ENCODE assay signal across 8 mouse cellular contexts in the genomic region with DNA sequence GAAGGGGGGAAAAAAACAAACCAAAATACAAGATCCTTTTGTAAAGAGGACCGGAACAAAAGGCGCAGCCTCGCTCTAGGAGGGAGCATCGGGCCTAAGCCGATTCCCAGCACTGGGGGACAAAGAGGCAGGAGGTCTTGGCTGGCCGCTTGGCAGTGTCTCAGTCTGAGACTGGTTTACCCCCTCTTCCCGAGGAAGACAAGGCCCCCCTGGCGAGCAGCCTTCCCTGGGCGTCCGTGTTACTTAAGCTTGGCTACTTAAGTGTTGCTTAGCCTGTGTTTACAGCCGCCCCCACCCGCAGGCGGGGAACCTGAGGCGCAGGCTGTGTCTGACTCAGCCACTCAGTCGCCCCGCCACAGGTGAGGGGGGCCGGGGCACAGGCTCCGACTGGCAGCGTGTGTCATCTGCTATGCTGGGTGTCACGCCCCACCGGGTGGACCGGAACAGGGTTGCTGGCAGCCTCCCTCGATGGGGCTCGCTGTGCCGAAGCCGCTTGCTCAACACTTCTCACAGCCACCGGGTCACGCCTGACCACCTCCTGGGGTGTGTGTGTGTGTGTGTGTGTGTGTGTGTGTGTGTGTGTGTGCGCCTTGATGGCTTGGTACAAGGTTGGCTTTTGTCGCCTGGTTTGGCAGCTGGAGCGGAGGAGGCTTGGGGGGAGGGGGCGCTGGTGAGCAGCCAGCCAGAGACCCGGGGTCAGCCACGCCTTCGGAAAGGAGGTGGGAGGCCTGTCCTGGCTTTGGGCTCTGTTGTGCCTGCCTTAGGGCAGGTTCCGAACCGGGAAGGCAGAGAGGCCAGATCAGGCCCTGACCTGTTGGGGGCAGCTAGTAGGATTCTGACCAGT. TPM values are rescaled to one million over a fixed set of nuclear protein-coding genes. Genes with fewer than 3 reads are reported as not detected.
DNase-seq lines count a peak whose midpoint lies in the region; ATAC-seq and TF ChIP-seq lines count a peak whose summit lies in the region.

No protein-coding gene starts in this region.

- ATAC-seq in liver, embryonic 16.5 days (ENCODE audit: low read depth): peak; percentile 10
- ATAC-seq in neural tube, embryonic 11.5 days (ENCODE audit: insufficient read depth, low FRiP score, low TSS enrichment): peak; percentile 10; the same call in 1 of the 2 replicates

- H3K9me3 ChIP-seq in embryonic facial prominence, embryonic 10.5 days: no peaks in the 10 kb centered on the region
- H3K9me3 ChIP-seq in liver, embryonic 16.5 days (replicated peaks; ENCODE audit: control insufficient read depth, low read length): no peaks in the 10 kb centered on the region
- no peaks in the 10 kb centered on the region for H3K9me3 ChIP-seq in neural tube, embryonic 11.5 days (ENCODE audit: control insufficient read depth, low read length)

- peak overlapping the region; percentile 94 for H3K9ac ChIP-seq in liver, embryonic 16.5 days (ENCODE audit: low read depth, low read length)
- H3K9ac ChIP-seq in neural tube, embryonic 11.5 days (ENCODE audit: low read length): peak overlapping the region; percentile 87

- H3K4me3 ChIP-seq in embryonic facial prominence, embryonic 10.5 days: peak overlapping the region; percentile 79
- peak overlapping the region; percentile 95 for H3K4me3 ChIP-seq in liver, embryonic 16.5 days (ENCODE audit: low read depth, low read length)
- H3K4me3 ChIP-seq in neural tube, embryonic 11.5 days (ENCODE audit: low read depth, low read length): peak overlapping the region; percentile 62
- H3K4me3 ChIP-seq in testis, adult 2 months (ENCODE audit: control insufficient read depth, low read depth, low read length): peak overlapping the region; percentile 59

- H3K27me3 ChIP-seq in embryonic facial prominence, embryonic 10.5 days (replicated peaks; ENCODE audit: low read depth, poor library complexity, severe bottlenecking): peaks cover 57% of the 10 kb centered on the region
- no peaks in the 10 kb centered on the region for H3K27me3 ChIP-seq in liver, embryonic 16.5 days (ENCODE audit: control insufficient read depth, insufficient read depth, low read depth, low read length)
- H3K27me3 ChIP-seq in neural tube, embryonic 11.5 days (ENCODE audit: control insufficient read depth, insufficient read depth, low read length): no peaks in the 10 kb centered on the region
- no peaks in the 10 kb centered on the region for H3K27me3 ChIP-seq in testis, adult 2 months (ENCODE audit: control insufficient read depth, insufficient read depth, low read length)

- peaks cover 96% of the 10 kb centered on the region for H3K4me1 ChIP-seq in embryonic facial prominence, embryonic 10.5 days
- peaks cover 92% of the 10 kb centered on the region for H3K4me1 ChIP-seq in liver, embryonic 16.5 days (ENCODE audit: control insufficient read depth, low read depth, low read length)
- peaks cover 72% of the 10 kb centered on the region for H3K4me1 ChIP-seq in neural tube, embryonic 11.5 days (ENCODE audit: control insufficient read depth, insufficient read depth, low read length)
- peaks cover 59% of the 10 kb centered on the region for H3K4me1 ChIP-seq in testis, adult 2 months (ENCODE audit: control insufficient read depth, insufficient read depth, low read length)

- TF ChIP-seq CTCF in testis, adult 2 months (IDR thresholded peaks at IDR 0.05; ENCODE audit: control insufficient read depth, insufficient read depth, insufficient replicate concordance, low read depth, low read length): no peak

- WGBS in embryonic facial prominence, embryonic 10.5 days: 2% methylated on average over 37 of the region's 37 CpGs
- under 1% methylated on average over 37 of the region's 37 CpGs for WGBS in liver, embryonic 16.5 days (ENCODE audit: insufficient replicate concordance)
- WGBS in neural tube, embryonic 11.5 days: 1% methylated on average over 37 of the region's 37 CpGs

- H3K36me3 ChIP-seq in embryonic facial prominence, embryonic 10.5 days (replicated peaks): no peaks in the 10 kb centered on the region
- H3K36me3 ChIP-seq in liver, embryonic 16.5 days (ENCODE audit: control insufficient read depth, insufficient read depth): no peaks in the 10 kb centered on the region
- no peaks in the 10 kb centered on the region for H3K36me3 ChIP-seq in neural tube, embryonic 11.5 days (ENCODE audit: control insufficient read depth, insufficient read depth, low read length)
- H3K36me3 ChIP-seq in testis, adult 2 months (ENCODE audit: control insufficient read depth, insufficient read depth, low read length): no peaks in the 10 kb centered on the region

- peak; percentile 65 for DNase-seq in 3T3-L1 (ENCODE audit: low read depth, low spot score)
- peak; percentile 73 to 82 for DNase-seq in adrenal gland, adult (ENCODE audit: inconsistent age in 2 of 2, low spot score in 1 of 2)
- DNase-seq in embryonic facial prominence, embryonic 10.5 days (ENCODE audit: low spot score): peak; percentile 87
- DNase-seq in heart, adult 9 months (ENCODE audit: low spot score in 2 of 2): peak; percentile 69 to 70
- DNase-seq in kidney, adult 8-10 months: peak; percentile 91 to 94
- DNase-seq in neural tube, embryonic 11.5 days (ENCODE audit: low spot score): peak; percentile 80

- no peak for TF ChIP-seq POLR2A in testis, adult 2 months (IDR thresholded peaks at IDR 0.05; ENCODE audit: control insufficient read depth, low read depth, low read length)

- H3K4me2 ChIP-seq in liver, embryonic 16.5 days (ENCODE audit: low read depth, low read length): peak overlapping the region; percentile 99
- peak overlapping the region; percentile 97 for H3K4me2 ChIP-seq in neural tube, embryonic 11.5 days (ENCODE audit: low read depth)

- H3K27ac ChIP-seq in embryonic facial prominence, embryonic 10.5 days (replicated peaks): peak overlapping the region; percentile 90
- H3K27ac ChIP-seq in liver, embryonic 16.5 days (ENCODE audit: low read length): peak overlapping the region; percentile 95
- peak overlapping the region; percentile 98 for H3K27ac ChIP-seq in neural tube, embryonic 11.5 days (ENCODE audit: low read depth, low read length)
- no peak overlapping the region for H3K27ac ChIP-seq in testis, adult 2 months (ENCODE audit: control insufficient read depth, insufficient read depth, low read depth, low read length)

RNA-seq across cellular contexts. Expression of a gene that starts 50.5 kb away (rescaled TPM):
- polyA plus RNA-seq in embryonic facial prominence, embryonic 10.5 days (2016; fragmentation: Nextera tagmentation; extraction: Ambion mirVana): 156 TPM in 2 replicates
- 40.6 and 43.3 TPM in 2 replicates for polyA plus RNA-seq in liver, embryonic 16.5 days (2015; fragmentation: Nextera tagmentation; extraction: Ambion mirVana)
- 101 and 109 TPM in 2 replicates for polyA plus RNA-seq in neural tube, embryonic 11.5 days (2014; fragmentation: Nextera tagmentation; extraction: Ambion mirVana)
- 26.9 and 32.1 TPM in 2 replicates for polyA plus RNA-seq in testis, adult 2 months (2012; rRNA removed)
